Mouse (Mus musculus): ENCODE results near the gene Hist1h1a. TPM values are rescaled to one million over a fixed set of nuclear protein-coding genes. Genes with fewer than 3 reads are reported as not detected.

The Hist1h1a gene
- polyA plus RNA-seq, 1 experiment from 2014 or later, result 2.4 TPM

GRCm38 (mm10) chr13:23729706-23730105, 33.8 kb upstream of the Hist1h1a start:
- Histone ChIP-seq H3K4me1 (ENCODE audit: control insufficient read depth, insufficient read depth, low read length) (no peaks in the 10 kb centered on the region), H3K9ac (ENCODE audit: low read length) (no peak overlapping the region), H3K4me2 (ENCODE audit: low read length) (no peak overlapping the region), H3K4me3 (ENCODE audit: low read depth, low read length) (no peak overlapping the region), H3K27ac (ENCODE audit: low read depth, low read length) (no peak overlapping the region), H3K36me3 (ENCODE audit: control insufficient read depth, insufficient read depth, low read length) (no peaks in the 10 kb centered on the region), H3K27me3 (replicated peaks; ENCODE audit: control insufficient read depth, insufficient read depth, low read length) (no peaks in the 10 kb centered on the region), H3K9me3 (replicated peaks; ENCODE audit: control insufficient read depth, low read length) (no peaks in the 10 kb centered on the region)
- no peak for DNase-seq (ENCODE audit: low spot score)
- WGBS, result 91% methylated on average over 5 of the region's 5 CpGs
- no peak for ATAC-seq

- 59% methylated on average over 8 of the region's 8 CpGs for WGBS
- no peak for DNase-seq (ENCODE audit: low spot score)
These were observed 33.0 kb upstream of the Hist1h1a start for GRCm38 (mm10) chr13:23730479-23730878.

GRCm38 (mm10) chr13:23732156-23732804, 31.2 kb upstream of the Hist1h1a start:
- Histone ChIP-seq H3K36me3 (ENCODE audit: control insufficient read depth, insufficient read depth, low read length) (no peaks in the 10 kb centered on the region), H3K4me1 (ENCODE audit: control insufficient read depth, insufficient read depth, low read length) (no peaks in the 10 kb centered on the region), H3K4me2 (ENCODE audit: low read length) (no peak overlapping the region), H3K4me3 (ENCODE audit: low read depth, low read length) (no peak overlapping the region), H3K27ac (ENCODE audit: low read depth, low read length) (no peak overlapping the region), H3K27me3 (replicated peaks; ENCODE audit: control insufficient read depth, insufficient read depth, low read length) (no peaks in the 10 kb centered on the region), H3K9me3 (replicated peaks; ENCODE audit: control insufficient read depth, low read length) (no peaks in the 10 kb centered on the region), H3K9ac (ENCODE audit: low read length) (no peak overlapping the region)
- DNase-seq (ENCODE audit: low spot score), result peak; percentile 75
- 23% methylated on average over 8 of the region's 8 CpGs for WGBS
- ATAC-seq, result peak; percentile 55; the same call in 1 of the 2 replicates

More at GRCm38 (mm10) chr13:23730479-23730878, 33.0 kb upstream of the Hist1h1a start:
- no peaks in the 10 kb centered on the region for H3K9me3 ChIP-seq (replicated peaks; ENCODE audit: control insufficient read depth, low read length)
- no peak overlapping the region for H3K27ac ChIP-seq (ENCODE audit: low read depth, low read length)
- no peaks in the 10 kb centered on the region for H3K4me1 ChIP-seq (ENCODE audit: control insufficient read depth, insufficient read depth, low read length)
- no peak overlapping the region for H3K9ac ChIP-seq (ENCODE audit: low read length)
- no peak overlapping the region for H3K4me2 ChIP-seq (ENCODE audit: low read length)
- ATAC-seq, result no peak
- H3K27me3 ChIP-seq (replicated peaks; ENCODE audit: control insufficient read depth, insufficient read depth, low read length), result no peaks in the 10 kb centered on the region
- no peak overlapping the region for H3K4me3 ChIP-seq (ENCODE audit: low read depth, low read length)
- H3K36me3 ChIP-seq (ENCODE audit: control insufficient read depth, insufficient read depth, low read length), result no peaks in the 10 kb centered on the region

GRCm38 (mm10) chr13:23737091-23737490, 26.4 kb upstream of the Hist1h1a start:
- DNase-seq (ENCODE audit: low spot score) (no peak), ATAC-seq (no peak)
- H3K4me1 ChIP-seq (ENCODE audit: control insufficient read depth, insufficient read depth, low read length), result peaks cover 6% of the 10 kb centered on the region; the same call in 1 of the 2 replicates
- H3K9me3 ChIP-seq (replicated peaks; ENCODE audit: control insufficient read depth, low read length), result no peaks in the 10 kb centered on the region
- no peak overlapping the region for H3K27ac ChIP-seq (ENCODE audit: low read depth, low read length)
- H3K27me3 ChIP-seq (replicated peaks; ENCODE audit: control insufficient read depth, insufficient read depth, low read length), result no peaks in the 10 kb centered on the region
- no peaks in the 10 kb centered on the region for H3K36me3 ChIP-seq (ENCODE audit: control insufficient read depth, insufficient read depth, low read length)
- whole genome bisulfite sequencing, result 82% methylated on average over 5 of the region's 5 CpGs
- no peak overlapping the region for H3K4me2 ChIP-seq (ENCODE audit: low read length)
- H3K4me3 ChIP-seq (ENCODE audit: low read depth, low read length), result no peak overlapping the region
- H3K9ac ChIP-seq (ENCODE audit: low read length), result no peak overlapping the region

- H3K4me2 ChIP-seq (ENCODE audit: low read length), result peak overlapping the region; percentile 77
- H3K36me3 ChIP-seq (ENCODE audit: control insufficient read depth, insufficient read depth, low read length), result no peaks in the 10 kb centered on the region
- H3K9me3 ChIP-seq (replicated peaks; ENCODE audit: control insufficient read depth, low read length), result no peaks in the 10 kb centered on the region
- 21% methylated on average over 4 of the region's 4 CpGs for WGBS
- peak overlapping the region; percentile 76; the same call in 1 of the 2 replicates for H3K9ac ChIP-seq (ENCODE audit: low read length)
- peaks cover 6% of the 10 kb centered on the region; the same call in 1 of the 2 replicates for H3K4me1 ChIP-seq (ENCODE audit: control insufficient read depth, insufficient read depth, low read length)
- H3K27me3 ChIP-seq (replicated peaks; ENCODE audit: control insufficient read depth, insufficient read depth, low read length), result no peaks in the 10 kb centered on the region
- peak; percentile 42 for DNase-seq (ENCODE audit: low spot score)
- ATAC-seq, result no peak
- H3K4me3 ChIP-seq (ENCODE audit: low read depth, low read length), result no peak overlapping the region
- peak overlapping the region; percentile 45; the same call in 1 of the 2 replicates for H3K27ac ChIP-seq (ENCODE audit: low read depth, low read length)
These were observed 25.4 kb upstream of the Hist1h1a start for GRCm38 (mm10) chr13:23738041-23738440.

GRCm38 (mm10) chr13:23738677-23739068, 24.8 kb upstream of the Hist1h1a start, which contains the start of gene Hist1h1c:
TSS of gene Hist1h1c (plus strand) at chr13:23738808.
- Histone ChIP-seq H3K4me1 (ENCODE audit: control insufficient read depth, insufficient read depth, low read length) (peaks cover 6% of the 10 kb centered on the region; the same call in 1 of the 2 replicates), H3K36me3 (ENCODE audit: control insufficient read depth, insufficient read depth, low read length) (no peaks in the 10 kb centered on the region), H3K27me3 (replicated peaks; ENCODE audit: control insufficient read depth, insufficient read depth, low read length) (no peaks in the 10 kb centered on the region), H3K4me3 (ENCODE audit: low read depth, low read length) (peak within 1 kb of the TSS; percentile 44), H3K9ac (ENCODE audit: low read length) (peak within 1 kb of the TSS; percentile 76), H3K4me2 (ENCODE audit: low read length) (peak within 1 kb of the TSS; percentile 77), H3K9me3 (replicated peaks; ENCODE audit: control insufficient read depth, low read length) (no peaks in the 10 kb centered on the region), H3K27ac (ENCODE audit: low read depth, low read length) (peak within 1 kb of the TSS; percentile 95)
- ATAC-seq, result peak; percentile 97
- WGBS, result under 1% methylated on average over 31 of the region's 38 CpGs
- peak; percentile 96 for DNase-seq (ENCODE audit: low spot score)

- peaks cover 6% of the 10 kb centered on the region; the same call in 1 of the 2 replicates for H3K4me1 ChIP-seq (ENCODE audit: control insufficient read depth, insufficient read depth, low read length)
- under 1% methylated on average over 39 of the region's 39 CpGs for WGBS
- peak; percentile 96 for DNase-seq (ENCODE audit: low spot score)
- H3K9ac ChIP-seq (ENCODE audit: low read length), result peak overlapping the region; percentile 76
- no peaks in the 10 kb centered on the region for H3K9me3 ChIP-seq (replicated peaks; ENCODE audit: control insufficient read depth, low read length)
- peak overlapping the region; percentile 44 for H3K4me3 ChIP-seq (ENCODE audit: low read depth, low read length)
- peak overlapping the region; percentile 95 for H3K27ac ChIP-seq (ENCODE audit: low read depth, low read length)
- H3K36me3 ChIP-seq (ENCODE audit: control insufficient read depth, insufficient read depth, low read length), result no peaks in the 10 kb centered on the region
- H3K4me2 ChIP-seq (ENCODE audit: low read length), result peak overlapping the region; percentile 77
- ATAC-seq, result peak; percentile 88
- no peaks in the 10 kb centered on the region for H3K27me3 ChIP-seq (replicated peaks; ENCODE audit: control insufficient read depth, insufficient read depth, low read length)
These were observed 24.2 kb upstream of the Hist1h1a start for GRCm38 (mm10) chr13:23739069-23739921.

- WGBS, result under 1% methylated on average over 14 of the region's 14 CpGs
- Histone ChIP-seq H3K4me2 (ENCODE audit: low read length) (peak overlapping the region; percentile 77), H3K4me3 (ENCODE audit: low read depth, low read length) (peak overlapping the region; percentile 44), H3K36me3 (ENCODE audit: control insufficient read depth, insufficient read depth, low read length) (no peaks in the 10 kb centered on the region), H3K27ac (ENCODE audit: low read depth, low read length) (peak overlapping the region; percentile 95), H3K9me3 (replicated peaks; ENCODE audit: control insufficient read depth, low read length) (no peaks in the 10 kb centered on the region), H3K4me1 (ENCODE audit: control insufficient read depth, insufficient read depth, low read length) (peaks cover 6% of the 10 kb centered on the region; the same call in 1 of the 2 replicates), H3K9ac (ENCODE audit: low read length) (peak overlapping the region; percentile 76), H3K27me3 (replicated peaks; ENCODE audit: control insufficient read depth, insufficient read depth, low read length) (no peaks in the 10 kb centered on the region)
- no peak for DNase-seq (ENCODE audit: low spot score)
- no peak; the same call in 1 of the 2 replicates for ATAC-seq
These were observed 23.6 kb upstream of the Hist1h1a start for GRCm38 (mm10) chr13:23739922-23740252.
